Mouse (Mus musculus) cerebellum, adult 2 months (tissue): ENCODE measurements around the gene Plce1. TPM values are rescaled to one million over a fixed set of nuclear protein-coding genes. Genes with fewer than 3 reads are reported as not detected.

Experiments
- DNase-seq, 2 experiments: peaks; one replicate each; pipeline ENCODE4 v3.0.0; 2021
- H3K27ac ChIP-seq: fragments of 200-500 bp; 2 replicates; pipeline ENCODE4 v1.5.1; 2012; ENCODE audit warnings: low read length, control low read depth, inconsistent platforms; ENCODE audit not compliant: insufficient read depth
- H3K27me3 ChIP-seq: fragments of 200-500 bp; 2 replicates; pipeline ENCODE4 v1.6.1; 2012; ENCODE audit warnings: inconsistent platforms, mild to moderate bottlenecking, low read length, moderate library complexity; ENCODE audit not compliant: control insufficient read depth, insufficient read depth
- H3K4me1 ChIP-seq: fragments of 200-500 bp; 2 replicates; pipeline ENCODE4 v1.6.1; 2011; ENCODE audit warnings: low read length; ENCODE audit not compliant: control insufficient read depth, insufficient read depth
- H3K4me3 ChIP-seq: fragments of 200-500 bp; replicated peaks from 2 replicates; pipeline ENCODE3; 2011; ENCODE audit warnings: mild to moderate bottlenecking, low read depth, low read length, control low read depth; ENCODE audit not compliant: insufficient read depth
- CTCF ChIP-seq: fragments of 200-500 bp; IDR thresholded peaks from 2 replicates; pipeline ENCODE4 v1.5.1; 2011; ENCODE audit warnings: low read depth, mild to moderate bottlenecking, control low read depth, low read length, moderate library complexity, borderline replicate concordance; ENCODE audit not compliant: insufficient read depth
- POLR2A ChIP-seq: fragments of 200-500 bp; IDR thresholded peaks from 2 replicates; pipeline ENCODE4 v1.6.1; 2011; ENCODE audit warnings: low read length, control low read depth, borderline replicate concordance; ENCODE audit not compliant: insufficient read depth
- WGBS: fragments of 180-500 bp; shearing (Covaris S2); methylation state at CpG from one replicate; pipeline ENCODE4 v1.1.7; 2018; 5-methylcytosine and 5-hydroxymethylcytosine counted together
- polyA plus RNA-seq: library from polyadenylated mRNA; depleted of rRNA; stranded (reverse); fragments of >200 nt; gene quantifications from 2 replicates; pipeline ENCODE4 v1.2.3, GENCODE M21; 2012

Plce1 gene
- polyA plus RNA-seq, 1 experiment: 9.7 TPM

DNA sequence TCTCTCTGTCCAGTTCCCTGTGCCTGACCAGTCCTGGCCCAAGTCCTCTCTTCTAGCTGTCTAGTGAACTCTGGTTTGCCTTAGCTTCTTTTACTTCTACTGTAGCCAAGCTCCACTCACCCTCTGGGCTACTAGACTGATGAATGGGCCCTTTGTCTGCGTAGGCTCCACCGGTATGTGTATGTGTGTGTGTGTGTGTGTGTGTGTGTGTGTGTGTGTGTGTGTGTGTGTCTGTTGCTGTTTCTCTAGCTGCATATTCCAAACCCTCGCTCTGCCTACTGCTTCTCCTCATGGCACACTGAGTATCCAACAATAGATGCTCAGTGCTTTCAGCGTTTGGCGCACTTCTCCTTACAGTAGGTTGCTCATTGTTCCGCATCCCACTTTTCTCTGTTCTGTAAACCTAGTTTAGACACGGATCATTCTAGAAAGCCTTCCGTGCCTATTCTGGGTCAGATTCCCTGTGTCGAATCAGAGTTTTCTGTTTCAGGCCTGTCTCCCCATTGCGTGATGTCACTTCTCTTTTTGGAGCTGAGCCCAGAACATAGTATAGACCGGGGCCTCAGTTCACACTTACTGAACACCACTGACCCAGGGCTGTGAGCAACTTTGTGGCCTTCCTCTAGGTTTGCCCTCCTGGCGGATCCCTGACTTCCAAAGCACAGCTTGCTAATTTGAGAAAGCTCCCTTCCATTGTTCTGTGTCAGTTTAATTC is 26.5 kb downstream of the Plce1 start:
- Histone ChIP-seq H3K27me3 (no peaks in the 10 kb centered on the region), H3K27ac (no peak overlapping the region), H3K4me3 (no peak overlapping the region), H3K4me1 (no peaks in the 10 kb centered on the region)
- DNase-seq: no peak
- TF ChIP-seq POLR2A: no peak
- no peak for TF ChIP-seq CTCF
- 43% methylated on average over 12 of the region's 12 CpGs for WGBS

DNA sequence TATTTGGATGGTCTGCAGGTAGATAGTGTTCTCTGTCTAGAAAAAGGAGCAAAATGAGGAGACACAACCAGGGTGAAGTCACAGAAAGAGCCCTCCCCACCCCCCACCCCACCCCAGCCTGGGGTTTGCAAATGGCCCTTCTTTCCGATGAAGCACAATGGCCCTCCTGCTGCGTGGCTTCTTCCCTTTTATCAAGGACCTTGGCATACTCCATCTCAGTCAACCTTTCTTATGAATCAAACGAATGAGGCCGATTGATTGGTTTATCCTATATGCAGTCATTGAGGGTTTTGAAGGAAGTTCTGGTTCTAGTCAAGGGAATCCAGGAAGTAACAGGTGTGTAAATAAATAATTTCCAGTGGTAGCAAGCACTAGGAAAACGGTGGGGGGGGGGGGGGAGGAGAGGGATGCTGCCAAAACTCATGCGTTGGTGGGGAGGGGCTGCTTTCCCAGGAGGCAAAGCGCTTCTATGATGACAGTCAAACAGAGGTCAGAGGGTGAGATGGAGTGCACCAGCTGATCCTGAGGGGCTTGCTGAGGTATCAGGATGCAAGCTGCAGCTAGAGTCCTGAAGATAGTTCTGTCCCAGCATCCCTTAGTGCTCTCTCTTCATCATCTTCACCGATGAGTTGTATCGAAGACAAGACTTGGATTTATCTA is 27.2 kb downstream of the Plce1 start:
- H3K4me1 ChIP-seq: no peaks in the 10 kb centered on the region
- no peak overlapping the region for H3K4me3 ChIP-seq
- DNase-seq: no peak
- 63% methylated on average over 9 of the region's 9 CpGs for WGBS
- H3K27me3 ChIP-seq: no peaks in the 10 kb centered on the region
- H3K27ac ChIP-seq: no peak overlapping the region
- TF ChIP-seq CTCF (no peak), POLR2A (no peak)

DNA sequence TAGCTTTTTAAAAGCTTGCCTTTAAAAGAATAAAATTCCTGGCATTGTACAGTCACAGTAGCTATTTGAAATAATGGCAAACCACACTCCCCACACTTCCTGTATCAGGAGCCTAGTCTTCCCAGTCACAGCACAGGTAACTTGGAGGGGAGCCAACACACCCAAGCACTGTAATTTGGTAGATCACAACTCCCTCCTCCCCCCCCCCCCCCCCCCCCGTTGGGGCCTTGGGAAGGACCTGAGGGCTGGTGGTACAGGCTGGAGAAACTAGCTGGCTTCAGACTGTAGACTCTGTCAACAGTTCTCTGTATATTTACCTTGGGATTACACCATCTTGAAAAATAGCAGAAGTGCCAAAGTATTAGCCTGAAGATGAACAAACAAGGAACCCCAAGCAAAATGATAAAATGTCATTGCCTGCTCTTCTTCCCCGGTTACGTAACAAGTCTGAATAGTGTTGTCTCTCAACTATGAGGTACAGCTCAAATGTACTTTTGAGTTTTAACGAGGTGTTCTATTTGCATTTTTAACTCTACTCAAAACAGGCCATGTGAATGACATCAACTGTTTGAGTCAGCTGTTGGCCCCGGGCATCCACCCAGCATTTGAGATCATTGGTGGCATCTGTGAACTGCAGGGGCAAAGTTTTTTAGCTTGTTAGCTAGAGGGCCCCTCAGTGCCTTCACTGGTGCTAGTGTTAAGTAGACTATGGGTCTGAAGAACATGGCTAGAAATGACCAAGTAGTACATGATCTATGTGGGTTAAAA is 33.7 kb downstream of the Plce1 start:
- TF ChIP-seq CTCF (no peak), POLR2A (no peak)
- no peaks in the 10 kb centered on the region for H3K4me1 ChIP-seq
- DNase-seq: no peak

DNA sequence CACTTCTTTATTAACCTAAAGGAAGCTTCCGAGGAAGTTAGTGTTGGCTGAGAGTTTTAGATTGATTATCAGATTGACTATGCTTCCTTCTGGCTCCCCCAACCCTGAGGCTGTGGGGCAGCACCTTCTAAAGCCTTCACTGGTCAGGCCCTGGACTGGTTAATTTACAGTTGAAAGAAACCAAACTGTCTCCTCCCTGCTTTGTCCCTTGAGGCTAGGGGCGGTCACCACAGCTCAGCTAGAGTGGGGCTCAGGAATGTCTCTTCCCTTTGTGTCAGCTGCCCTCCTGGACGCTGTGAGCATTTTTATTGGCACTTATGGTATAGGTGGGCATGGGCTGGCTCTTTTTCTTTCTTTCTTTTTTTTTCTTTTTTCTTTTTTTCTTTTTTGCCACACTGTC is 45.9 kb downstream of the Plce1 start:
- Histone ChIP-seq H3K4me1 (no peaks in the 10 kb centered on the region), H3K4me3 (no peak overlapping the region), H3K27ac (no peak overlapping the region), H3K27me3 (no peaks in the 10 kb centered on the region)
- TF ChIP-seq POLR2A (no peak), CTCF (no peak)
- WGBS: 28% methylated on average over 3 of the region's 3 CpGs
- DNase-seq: no peak

More for the DNA sequence above, 33.7 kb downstream of the Plce1 start:
- H3K4me3 ChIP-seq: no peak overlapping the region
- 78% methylated on average over 5 of the region's 5 CpGs for WGBS
- no peak overlapping the region for H3K27ac ChIP-seq
- H3K27me3 ChIP-seq: no peaks in the 10 kb centered on the region

DNA sequence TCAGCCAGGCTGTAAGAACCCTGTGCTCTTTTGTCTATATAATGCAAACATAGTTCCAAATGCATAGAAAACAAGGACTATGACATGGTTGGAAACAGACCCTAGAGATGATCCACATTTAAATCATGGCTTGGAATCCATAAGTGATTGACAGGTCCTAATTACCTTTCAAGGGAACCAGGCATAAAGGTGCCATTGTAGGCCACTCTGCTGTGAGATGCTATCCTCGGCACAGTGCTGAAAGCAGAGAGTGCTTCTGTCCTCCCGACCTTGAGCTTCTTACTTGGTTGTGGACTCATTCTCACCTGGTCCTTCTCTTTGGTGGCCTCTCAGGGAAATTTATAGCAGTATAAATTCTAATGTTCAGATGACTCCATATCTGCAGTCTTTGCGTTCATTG is 46.6 kb downstream of the Plce1 start:
- no peak for DNase-seq
- no peaks in the 10 kb centered on the region for H3K4me1 ChIP-seq
- 57% methylated on average over 3 of the region's 3 CpGs for WGBS
- TF ChIP-seq POLR2A: no peak
- TF ChIP-seq CTCF: no peak
- H3K27me3 ChIP-seq: no peaks in the 10 kb centered on the region
- no peak overlapping the region for H3K27ac ChIP-seq
- no peak overlapping the region for H3K4me3 ChIP-seq

- WGBS: 71% methylated on average over 5 of the region's 5 CpGs
- TF ChIP-seq POLR2A (no peak), CTCF (no peak)
- Histone ChIP-seq H3K27ac (no peak overlapping the region), H3K4me1 (no peaks in the 10 kb centered on the region), H3K27me3 (no peaks in the 10 kb centered on the region), H3K4me3 (no peak overlapping the region)
- no peak for DNase-seq
Observed at GRCm38 (mm10) chr19:38533230-38533629, 52.3 kb downstream of the Plce1 start.

- no peaks in the 10 kb centered on the region for H3K4me1 ChIP-seq
- DNase-seq: no peak
- TF ChIP-seq CTCF (no peak), POLR2A (no peak)
- no peak overlapping the region for H3K4me3 ChIP-seq
- no peaks in the 10 kb centered on the region for H3K27me3 ChIP-seq
- H3K27ac ChIP-seq: no peak overlapping the region
- WGBS: 34% methylated on average over 3 of the region's 3 CpGs
Observed at GRCm38 (mm10) chr19:38539338-38539737, 58.4 kb downstream of the Plce1 start.
